Mouse (Mus musculus) liver, postnatal 0 days (tissue): Measurements from ENCODE around the gene Podn. TPM values are rescaled to one million over a fixed set of nuclear protein-coding genes. Genes with fewer than 3 reads are reported as not detected.

Experiments used
- ATAC-seq: fragments of 200-750 bp; cut with Nextera tagmentation; 2 replicates; pipeline ENCODE4 v1.8.0; 2017; ENCODE audit warnings: mild to moderate bottlenecking, moderate library complexity
- DNase-seq: peaks from one replicate; pipeline ENCODE4 v3.0.0-alpha.2; 2016
- H3K27ac ChIP-seq: fragments of 300-500 bp; sonication (generic); 2 replicates; pipeline ENCODE4 v1.5.1; 2014; ENCODE audit warnings: antibody characterized with exemption, moderate library complexity, mild to moderate bottlenecking, low read depth
- H3K27me3 ChIP-seq: fragments of 300-500 bp; sonication (generic); 2 replicates; pipeline ENCODE4 v1.6.1; 2014; ENCODE audit warnings: low read length, control low read depth, mixed read lengths; ENCODE audit not compliant: insufficient read depth
- H3K36me3 ChIP-seq: fragments of 300-500 bp; sonication (generic); replicated peaks from 2 replicates; pipeline ENCODE4 v1.6.1; 2014; ENCODE audit warnings: mild to moderate bottlenecking, control low read depth, low read length, moderate library complexity, mixed read lengths; ENCODE audit not compliant: insufficient read depth
- H3K4me1 ChIP-seq: fragments of 300-500 bp; sonication (generic); 2 replicates; pipeline ENCODE4 v1.6.1; 2014; ENCODE audit warnings: antibody characterized with exemption, mild to moderate bottlenecking, control low read depth; ENCODE audit not compliant: insufficient read depth
- H3K4me2 ChIP-seq: fragments of 300-500 bp; sonication (generic); 2 replicates; pipeline ENCODE4 v1.6.1; 2014; ENCODE audit warnings: low read depth, mild to moderate bottlenecking, low read length, moderate library complexity, mixed read lengths
- H3K4me3 ChIP-seq: fragments of 300-500 bp; sonication (generic); 2 replicates; pipeline ENCODE4 v1.5.1; 2014; ENCODE audit warnings: low read depth, low read length
- H3K9ac ChIP-seq: fragments of 300-500 bp; sonication (generic); replicated peaks from 2 replicates; pipeline ENCODE4 v1.6.1; 2014; ENCODE audit warnings: mild to moderate bottlenecking, moderate library complexity
- H3K9me3 ChIP-seq: fragments of 300-500 bp; sonication (generic); 2 replicates; pipeline ENCODE4 v1.6.1; 2016; ENCODE audit warnings: mild to moderate bottlenecking, control low read depth, low read length, mixed read lengths
- CTCF ChIP-seq: sonication (generic); IDR thresholded peaks from 2 replicates; pipeline ENCODE4 v1.5.1; 2016; ENCODE audit warnings: antibody characterized with exemption, low read depth
- EP300 ChIP-seq: IDR thresholded peaks from 2 replicates; pipeline ENCODE4 v1.6.1; 2016; ENCODE audit warnings: antibody characterized with exemption, low read depth, mild to moderate bottlenecking
- WGBS: fragments of 180-500 bp; shearing (Covaris S2); extraction: QIAGEN DNeasy Blood & Tissue Kit; methylation state at CpG from one replicate; pipeline ENCODE4 v1.1.7; 2014; ENCODE audit not compliant: insufficient replicate concordance; 5-methylcytosine and 5-hydroxymethylcytosine counted together
- polyA plus RNA-seq: library from polyadenylated mRNA; unstranded; fragments of >200 nt; fragmentation: Nextera tagmentation; extraction: Ambion mirVana; gene quantifications from 2 replicates; pipeline ENCODE4 v1.2.1, GENCODE M21; 2015

The Podn gene
- polyA plus RNA-seq, 1 experiment from 2014 or later: 0.43 TPM

- Histone ChIP-seq H3K9ac (no peak overlapping the region), H3K4me2 (no peak overlapping the region), H3K4me1 (no peaks in the 10 kb centered on the region), H3K9me3 (no peaks in the 10 kb centered on the region), H3K27ac (no peak overlapping the region), H3K27me3 (no peaks in the 10 kb centered on the region), H3K36me3 (peaks cover 63% of the 10 kb centered on the region), H3K4me3 (no peak overlapping the region)
- DNase-seq: no peak
- no peak for ATAC-seq
- TF ChIP-seq CTCF: no peak
- no peak for TF ChIP-seq EP300
- 85% methylated on average over 19 of the region's 19 CpGs for WGBS
Measured at GRCm38 (mm10) chr4:108045136-108046107, 50.8 kb downstream of the Podn start.

GRCm38 (mm10) chr4:108037027-108037426 lies 59.2 kb downstream of the Podn start:
- H3K36me3 ChIP-seq: 0 out of 2 replicates have a peak, but pooled peaks cover 5% of the 10 kb centered on the region
- H3K4me1 ChIP-seq: no peaks in the 10 kb centered on the region
- ATAC-seq (no peak), DNase-seq (no peak)
- H3K4me3 ChIP-seq: no peak overlapping the region
- no peak overlapping the region for H3K4me2 ChIP-seq
- TF ChIP-seq EP300 (no peak), CTCF (no peak)
- no peak overlapping the region for H3K27ac ChIP-seq
- no peak overlapping the region for H3K9ac ChIP-seq
- WGBS: 79% methylated on average over 8 of the region's 8 CpGs
- H3K9me3 ChIP-seq: no peaks in the 10 kb centered on the region
- peaks cover 13% of the 10 kb centered on the region for H3K27me3 ChIP-seq

GRCm38 (mm10) chr4:108033041-108033764 lies 63.0 kb downstream of the Podn start:
- Histone ChIP-seq H3K36me3 (no peaks in the 10 kb centered on the region), H3K4me3 (no peak overlapping the region), H3K9ac (no peak overlapping the region), H3K27ac (no peak overlapping the region), H3K4me2 (no peak overlapping the region), H3K9me3 (no peaks in the 10 kb centered on the region), H3K27me3 (peaks cover 41% of the 10 kb centered on the region), H3K4me1 (peaks cover 3% of the 10 kb centered on the region; the same call in 1 of the 2 replicates)
- no peak for DNase-seq
- ATAC-seq: no peak
- TF ChIP-seq EP300: no peak
- no peak for TF ChIP-seq CTCF
- 76% methylated on average over 8 of the region's 8 CpGs for WGBS

- Histone ChIP-seq H3K27ac (no peak overlapping the region), H3K27me3 (peaks cover 41% of the 10 kb centered on the region), H3K9me3 (no peaks in the 10 kb centered on the region), H3K4me1 (peaks cover 3% of the 10 kb centered on the region; the same call in 1 of the 2 replicates), H3K4me3 (peak overlapping the region; percentile 48), H3K4me2 (peak overlapping the region; percentile 81), H3K36me3 (no peaks in the 10 kb centered on the region), H3K9ac (no peak overlapping the region)
- ATAC-seq: no peak
- DNase-seq: no peak
- WGBS: 46% methylated on average over 11 of the region's 11 CpGs
- TF ChIP-seq CTCF: no peak
- no peak for TF ChIP-seq EP300
Measured at GRCm38 (mm10) chr4:108032352-108032849, 63.8 kb downstream of the Podn start.

GRCm38 (mm10) chr4:108031502-108032351 lies 64.5 kb downstream of the Podn start:
- H3K9ac ChIP-seq: no peak overlapping the region
- H3K4me1 ChIP-seq: peaks cover 3% of the 10 kb centered on the region; the same call in 1 of the 2 replicates
- 2% methylated on average over 61 of the region's 86 CpGs for WGBS
- TF ChIP-seq EP300: no peak
- TF ChIP-seq CTCF: no peak
- ATAC-seq: no peak; the same call in 1 of the 2 replicates
- H3K4me3 ChIP-seq: peak overlapping the region; percentile 48
- no peak overlapping the region for H3K27ac ChIP-seq
- no peaks in the 10 kb centered on the region for H3K36me3 ChIP-seq
- peak overlapping the region; percentile 81 for H3K4me2 ChIP-seq
- H3K27me3 ChIP-seq: peaks cover 41% of the 10 kb centered on the region
- DNase-seq: peak; percentile 39
- no peaks in the 10 kb centered on the region for H3K9me3 ChIP-seq
